Mouse (Mus musculus): ENCODE measurements around the gene Snx30.

Gene Snx30

DNA sequence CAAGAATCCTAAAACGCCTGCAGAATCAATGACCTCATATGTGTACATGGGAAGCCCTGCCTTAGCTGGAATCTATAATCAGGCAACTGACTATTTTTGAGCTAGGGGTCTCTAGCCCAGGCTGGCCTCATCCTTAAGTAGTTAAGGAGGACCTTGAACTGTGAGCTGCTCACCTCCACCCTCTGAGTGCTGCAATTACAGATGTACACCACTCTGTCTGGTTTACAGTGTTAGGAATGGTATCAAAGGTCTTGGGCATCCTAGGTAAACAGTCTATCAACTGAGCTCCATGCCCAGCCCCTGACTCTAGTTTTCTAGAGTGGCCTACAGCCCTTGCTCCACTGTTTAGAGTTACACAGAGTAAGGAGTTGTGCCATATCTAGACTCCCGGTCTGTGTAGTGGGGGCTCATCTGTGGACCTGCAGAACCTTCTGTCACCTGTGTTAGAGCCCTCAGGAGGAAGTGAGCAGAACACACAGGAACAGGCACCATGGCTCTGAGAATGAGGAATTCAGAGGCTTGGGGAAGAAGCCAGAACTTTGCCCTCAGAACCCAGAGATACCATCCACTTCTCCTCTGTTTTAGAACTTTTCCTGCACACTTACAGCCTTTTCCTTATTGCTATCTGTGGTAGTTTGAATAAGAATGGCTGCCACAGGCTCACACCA is 9.7 kb upstream of the Snx30 start:
- no peak for DNase-seq

DNA sequence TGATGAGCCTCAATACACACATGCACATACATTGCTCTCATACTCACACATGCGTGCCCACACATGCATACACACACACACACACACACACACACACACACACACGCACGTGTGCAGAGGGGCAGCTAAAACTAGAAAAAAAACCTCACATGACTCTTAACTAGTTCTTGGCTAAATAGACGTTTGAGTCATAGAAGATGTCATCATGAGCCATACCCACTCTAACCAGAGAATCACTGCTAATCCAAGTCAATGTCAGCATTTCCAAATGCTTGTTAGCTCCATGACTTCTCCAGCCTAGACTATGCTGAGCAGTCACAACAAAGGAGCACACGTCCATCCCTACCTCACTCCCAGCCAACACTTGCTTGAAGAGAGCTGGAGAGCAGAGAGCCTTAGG is 5.5 kb upstream of the Snx30 start:
- DNase-seq = no peak

DNA sequence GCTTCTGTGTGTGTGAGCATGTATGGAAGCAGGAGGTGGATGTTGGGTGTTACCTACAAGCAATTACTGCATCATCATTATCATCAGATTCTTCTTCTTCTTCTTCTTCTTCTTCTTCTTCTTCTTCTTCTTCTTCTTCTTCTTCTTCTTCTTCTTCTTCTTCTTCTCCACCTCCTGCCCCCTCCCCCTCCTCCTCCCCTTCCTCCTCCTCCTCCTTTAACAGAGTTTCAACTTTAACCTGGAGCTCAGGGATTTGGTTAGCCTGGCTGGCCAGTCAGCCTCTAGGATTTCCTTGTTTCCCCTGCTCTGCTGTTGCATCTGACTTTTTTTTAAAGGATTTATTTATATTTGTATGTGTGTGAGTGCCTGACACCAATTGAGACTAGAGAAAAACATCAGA is 4.2 kb upstream of the Snx30 start, which contains the start of gene Inip:
Gene Inip, minus strand, starts transcription at position 101 of the 400 bp plus-strand sequence.
- DNase-seq = no peak

DNA sequence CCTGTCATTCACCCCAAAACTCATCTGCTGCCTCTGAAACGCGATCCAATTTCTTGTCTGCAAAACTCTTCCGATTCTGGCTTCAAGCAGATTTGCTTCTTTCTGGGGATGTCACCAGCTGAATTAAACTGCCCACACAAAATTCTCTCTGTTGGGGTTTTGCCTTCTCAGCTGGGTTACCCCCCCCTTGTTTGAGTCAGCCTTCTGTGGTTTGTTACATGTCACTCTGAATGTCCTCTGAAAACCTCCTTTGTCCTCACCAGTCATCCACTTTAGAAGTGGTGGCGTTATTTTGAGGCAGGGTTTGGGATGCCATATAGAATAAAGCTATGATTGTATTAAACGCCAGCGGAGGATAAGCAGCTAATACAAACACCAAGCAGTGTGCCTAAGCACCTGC is 3.5 kb upstream of the Snx30 start:
- no peak for DNase-seq

DNA sequence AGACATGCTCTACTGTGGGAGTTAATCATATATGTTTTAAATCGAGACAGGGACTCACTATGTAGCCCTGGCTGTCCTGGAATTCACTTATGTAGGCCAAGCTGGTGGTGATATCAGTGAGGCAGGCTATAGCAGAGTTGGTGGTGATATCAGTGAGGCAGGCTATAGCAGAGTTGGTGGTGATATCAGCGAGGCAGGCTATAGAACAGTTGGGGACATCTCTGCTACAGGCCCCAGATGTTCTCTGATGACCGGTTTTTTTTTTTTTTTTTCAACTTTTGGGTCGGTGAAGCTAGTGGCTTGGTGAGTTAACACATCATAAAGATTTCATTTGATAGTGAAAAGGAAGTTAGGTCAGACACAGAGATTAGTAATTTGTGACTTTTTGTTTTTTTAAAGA is 2.8 kb upstream of the Snx30 start:
- DNase-seq = no peak

DNA sequence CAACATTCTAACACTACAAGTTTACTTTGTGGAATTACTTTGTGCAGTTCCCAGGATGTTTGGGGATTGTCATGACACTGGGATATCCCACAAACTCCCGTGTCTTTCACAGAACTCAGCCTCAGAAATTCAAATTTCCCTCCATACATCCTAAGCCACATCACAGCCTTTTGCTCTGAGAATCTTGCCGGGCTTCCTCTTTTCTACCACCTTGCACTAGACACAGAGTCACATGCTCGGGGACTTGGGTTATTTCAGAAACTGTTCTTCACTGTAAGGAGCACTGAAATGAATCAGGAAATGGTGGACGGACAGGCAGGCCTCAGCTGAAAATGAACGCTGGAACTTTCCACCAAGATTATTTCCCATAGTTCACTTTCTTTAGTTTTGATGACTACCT is 2.3 kb upstream of the Snx30 start:
- no peak for DNase-seq

DNA sequence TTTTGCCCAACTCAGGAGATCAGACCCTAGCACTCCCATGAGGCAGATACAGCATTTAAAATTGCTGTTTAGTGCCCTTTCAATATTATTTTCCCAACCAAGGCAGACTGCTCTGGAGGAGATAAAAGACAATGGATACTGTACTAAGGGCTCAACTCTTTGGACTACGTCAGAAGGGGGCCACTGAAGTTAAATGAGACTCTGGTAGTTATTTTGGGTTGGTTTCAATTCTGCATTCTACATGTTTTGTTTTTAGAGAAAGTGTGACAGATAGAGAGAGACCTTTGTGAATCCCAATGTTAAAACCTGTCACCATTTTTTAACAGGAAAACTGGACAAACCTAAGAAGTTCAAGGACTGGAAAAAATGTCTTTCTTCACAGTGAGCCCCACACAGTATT is 886 bp upstream of the Snx30 start:
- DNase-seq = no peak

DNA sequence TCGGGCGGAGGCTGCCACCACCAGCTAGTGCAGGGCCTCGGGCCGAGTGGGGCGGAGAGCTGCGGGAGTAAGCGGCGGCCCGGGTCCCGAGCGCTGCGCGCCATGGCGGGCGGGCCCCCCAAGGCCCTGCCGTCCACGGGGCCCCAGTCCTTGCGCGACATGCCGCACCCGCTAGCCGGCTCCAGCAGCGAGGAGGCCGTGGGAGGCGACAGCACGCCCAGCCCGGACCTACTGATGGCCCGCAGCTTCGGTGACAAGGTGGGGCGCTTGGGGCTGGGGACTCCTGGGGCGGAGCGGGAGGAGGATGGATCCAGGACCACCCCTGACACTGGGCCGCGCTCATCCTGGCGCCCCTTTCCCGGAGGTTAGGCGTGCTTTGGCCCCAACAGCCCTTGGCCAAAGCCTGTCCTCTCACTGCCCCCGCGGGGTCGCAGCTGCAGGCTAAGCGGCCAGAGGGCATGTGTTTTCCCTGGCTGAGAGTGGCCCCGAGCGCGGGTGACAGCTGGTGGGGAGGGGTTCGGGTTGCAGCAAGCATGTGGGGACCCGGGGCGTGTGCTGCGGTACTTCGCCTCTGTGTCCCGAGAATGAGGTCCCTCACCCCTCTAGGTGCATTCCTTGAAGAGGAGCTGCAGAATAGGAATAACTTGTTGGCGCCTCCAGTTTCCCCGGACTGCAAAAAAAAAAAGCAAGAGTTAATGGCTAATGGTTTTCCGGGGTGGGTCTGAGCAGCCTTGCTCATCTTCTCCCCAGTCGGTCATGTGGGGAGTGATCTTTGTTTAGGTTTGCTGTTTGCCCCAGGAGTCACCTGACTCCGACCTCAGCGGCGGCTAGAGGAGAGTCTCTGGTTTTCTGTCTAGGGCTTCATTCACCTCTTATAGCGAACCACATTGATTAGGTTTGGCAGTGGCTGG is 583 bp downstream of the Snx30 start:
- no peak for DNase-seq

DNA sequence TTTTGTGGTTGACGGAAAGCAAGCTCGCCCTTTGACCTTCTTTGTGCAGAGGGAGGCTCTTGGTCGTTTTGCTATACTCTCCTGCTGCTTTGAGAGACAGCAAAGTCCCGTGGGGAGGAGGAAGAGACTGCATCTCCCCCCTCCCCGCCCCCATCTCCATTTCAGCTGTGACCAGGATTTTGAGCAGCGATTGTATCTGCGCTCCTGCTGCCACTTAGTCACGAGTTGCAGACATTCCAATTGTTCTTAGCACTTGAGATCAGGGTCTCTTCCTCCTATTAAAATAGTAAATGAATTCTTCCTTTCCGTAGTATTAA is 1.2 kb downstream of the Snx30 start:
- DNase-seq = no peak

DNA sequence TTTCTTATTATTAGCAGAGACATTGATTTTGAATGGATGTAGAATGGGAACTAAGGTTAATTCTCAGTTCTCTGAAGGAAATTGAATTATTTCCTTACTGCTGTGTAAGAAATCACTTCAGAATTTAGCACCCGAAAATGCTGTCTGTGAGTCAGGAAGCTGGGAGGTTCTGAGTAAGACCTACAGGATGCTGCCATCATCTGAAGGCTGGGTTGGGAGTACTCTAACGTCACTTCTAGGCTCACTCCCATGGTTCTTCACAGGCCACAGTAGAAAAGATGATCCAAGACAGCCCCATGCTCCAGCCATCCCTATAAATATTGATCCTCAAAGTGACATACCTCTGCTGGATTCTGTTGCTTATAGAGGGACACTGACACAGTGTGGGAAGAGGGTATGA is 1.9 kb downstream of the Snx30 start:
- DNase-seq = no peak

DNA sequence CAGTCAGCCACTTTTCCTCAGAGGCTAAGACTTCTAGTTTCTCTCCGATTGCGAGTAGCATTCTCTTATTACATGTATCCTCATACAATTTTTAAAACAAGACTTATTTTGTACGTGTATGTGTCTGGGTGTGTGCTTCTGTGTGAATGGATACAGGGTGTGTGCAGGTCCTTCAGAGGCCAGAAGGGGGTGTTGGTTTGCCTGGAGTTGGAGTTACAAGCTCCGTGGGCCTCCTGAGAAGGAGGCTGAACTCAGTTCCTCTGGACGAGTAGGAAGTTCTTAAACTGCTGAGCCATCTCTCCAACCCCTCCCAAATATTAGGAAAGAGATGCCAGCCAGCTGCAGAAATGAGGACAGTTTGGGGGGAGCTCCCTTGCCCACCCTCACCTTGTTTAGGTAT is 2.8 kb downstream of the Snx30 start:
- no peak for DNase-seq

DNA sequence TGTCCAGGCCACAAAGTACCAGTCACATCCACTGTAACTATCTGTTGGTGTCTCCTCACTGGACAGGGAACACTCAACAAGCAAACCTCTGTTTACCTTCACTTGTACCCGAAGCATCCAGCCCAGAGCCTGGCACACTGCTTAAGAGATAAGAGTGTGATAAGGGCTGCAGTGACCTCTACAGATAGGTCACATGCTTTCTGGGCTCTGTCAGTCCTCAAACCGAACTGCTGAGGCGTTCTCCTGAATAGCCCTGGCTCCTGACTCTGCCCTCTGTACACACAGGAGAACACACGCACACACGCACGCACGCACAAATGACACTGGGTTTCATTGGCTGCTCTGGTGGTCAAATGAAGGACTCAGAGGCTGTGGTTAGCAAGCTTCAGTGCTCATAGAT is 8.5 kb downstream of the Snx30 start:
- DNase-seq = no peak

DNA sequence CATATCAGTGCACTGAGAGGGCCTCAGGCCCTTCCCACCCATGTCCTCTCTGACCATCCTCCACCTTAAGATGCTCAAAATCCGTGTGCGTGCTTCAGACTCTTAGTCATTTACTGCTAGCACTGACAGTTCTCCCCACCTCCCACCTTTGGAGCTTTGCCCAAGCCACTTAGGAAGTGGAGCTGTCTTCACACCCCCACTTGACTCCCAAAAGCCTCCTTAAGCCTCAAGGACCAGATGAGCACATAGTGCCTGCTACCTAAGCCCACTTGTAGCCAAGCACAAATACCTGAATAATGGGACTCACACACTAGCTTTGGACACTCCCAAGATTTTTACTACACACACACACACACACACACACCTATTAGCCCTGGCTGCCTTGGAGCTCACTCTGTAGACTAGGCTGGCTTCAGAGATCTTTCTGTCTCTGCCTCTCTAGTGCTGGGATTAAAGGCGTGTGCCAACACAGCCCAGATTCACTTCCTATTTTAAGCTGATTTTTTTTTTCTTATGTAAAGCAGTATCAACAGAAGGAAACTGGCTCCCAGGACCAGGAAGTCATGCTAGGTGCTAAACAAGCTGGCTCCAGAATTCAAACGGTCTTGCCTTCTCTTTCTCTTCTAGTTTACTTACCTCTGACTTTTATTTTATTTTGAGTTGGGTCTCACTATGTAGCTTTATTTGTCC is 9.6 kb downstream of the Snx30 start:
- DNase-seq = no peak

DNA sequence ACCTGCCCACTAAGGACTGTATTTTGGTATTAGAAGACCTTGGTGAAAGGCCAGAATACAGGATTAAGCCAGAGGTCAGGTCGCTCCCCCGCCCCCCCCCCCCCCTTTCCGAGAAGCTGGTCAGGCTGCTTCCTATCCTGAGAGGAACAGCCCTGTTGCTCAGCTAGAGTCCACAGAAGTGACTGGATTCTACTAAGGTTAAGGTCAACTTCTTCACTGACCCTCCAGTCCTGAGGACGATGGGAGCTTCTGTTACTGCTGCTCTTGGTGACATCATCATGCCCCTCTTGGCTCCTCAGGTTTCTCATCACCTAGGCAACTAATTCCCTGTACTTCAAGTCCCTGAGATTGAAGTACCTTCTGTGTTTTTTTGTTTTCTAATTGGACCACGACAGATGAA is 10.4 kb downstream of the Snx30 start:
- no peak for DNase-seq

DNA sequence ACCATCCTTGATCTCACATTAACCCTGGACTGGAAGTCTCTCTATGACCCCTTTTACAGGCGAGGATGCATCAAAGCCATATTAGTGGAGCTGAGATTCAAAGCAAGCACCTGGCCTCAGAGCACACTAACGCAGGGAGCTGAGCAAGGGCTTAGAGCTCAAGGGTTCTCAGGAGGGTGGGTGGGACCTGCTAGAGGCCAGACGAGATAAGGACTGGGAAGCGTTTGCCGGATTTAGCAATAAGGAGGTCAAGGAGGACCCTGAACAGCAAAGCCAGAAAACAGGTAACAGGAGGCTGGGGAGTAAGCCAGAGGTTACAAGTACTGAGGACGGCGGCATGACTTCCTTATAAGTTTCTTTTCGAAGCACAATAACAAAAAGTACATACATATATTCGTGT is 10.8 kb downstream of the Snx30 start:
- no peak for DNase-seq

DNA sequence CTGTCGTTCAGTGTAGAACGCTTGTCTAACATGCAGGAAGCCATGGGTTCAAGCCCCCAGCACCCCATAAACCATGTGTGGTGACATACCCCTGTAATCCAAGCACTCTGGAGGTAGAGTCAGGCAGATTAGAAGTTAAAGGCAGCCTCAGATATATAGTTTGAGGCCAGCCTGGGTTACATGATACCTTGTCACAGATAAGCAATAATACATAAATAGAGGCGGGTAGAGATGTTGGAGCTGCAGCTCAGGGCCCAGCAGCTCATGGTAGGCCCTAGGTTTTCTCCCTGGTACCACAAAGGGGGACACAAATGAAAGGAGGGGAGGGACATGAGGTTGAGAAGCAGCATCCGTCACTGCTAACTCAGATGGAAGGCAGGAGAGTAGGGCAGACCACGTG is 12.2 kb downstream of the Snx30 start:
- no peak for DNase-seq

DNA sequence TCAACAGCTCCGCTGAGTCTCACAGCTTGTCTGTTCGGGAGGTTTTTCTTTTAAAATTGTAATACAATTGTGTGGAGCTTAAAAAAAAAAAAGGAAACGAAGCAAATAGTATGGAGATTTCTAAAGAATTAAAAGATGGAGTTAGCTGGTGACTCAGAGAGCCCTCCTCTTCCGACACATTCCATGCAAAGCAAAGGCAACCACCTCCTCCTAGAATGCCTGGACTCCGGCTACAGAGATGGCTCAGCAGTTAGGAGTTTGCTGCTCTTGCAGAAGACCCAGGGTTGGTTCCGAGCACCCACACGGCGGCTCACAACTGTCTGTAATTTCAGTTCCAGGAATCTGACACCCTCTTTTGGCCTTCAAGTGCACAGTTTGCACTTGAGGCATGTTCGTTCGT is 12.9 kb downstream of the Snx30 start:
- no peak for DNase-seq

DNA sequence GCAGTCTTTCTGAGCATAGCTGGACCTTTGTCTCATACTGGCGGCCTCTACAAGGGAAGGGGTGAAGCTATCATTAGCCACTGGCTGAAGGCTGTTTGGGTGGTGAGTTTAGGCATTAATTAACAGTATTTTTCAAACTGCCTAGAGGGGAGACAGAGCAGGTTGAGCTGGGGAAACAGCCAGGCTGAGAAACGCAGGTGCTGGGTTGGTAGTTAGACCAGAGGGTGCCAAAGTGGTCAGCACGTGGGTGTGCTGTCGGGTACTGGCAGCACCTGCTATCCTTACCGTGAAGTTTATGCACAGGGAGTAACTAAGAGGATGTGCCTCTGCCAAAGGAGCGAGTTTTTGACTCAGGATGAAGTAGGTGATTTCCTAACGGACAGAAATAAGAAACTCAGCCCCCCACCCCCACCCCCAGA is 13.4 kb downstream of the Snx30 start:
- DNase-seq = no peak

DNA sequence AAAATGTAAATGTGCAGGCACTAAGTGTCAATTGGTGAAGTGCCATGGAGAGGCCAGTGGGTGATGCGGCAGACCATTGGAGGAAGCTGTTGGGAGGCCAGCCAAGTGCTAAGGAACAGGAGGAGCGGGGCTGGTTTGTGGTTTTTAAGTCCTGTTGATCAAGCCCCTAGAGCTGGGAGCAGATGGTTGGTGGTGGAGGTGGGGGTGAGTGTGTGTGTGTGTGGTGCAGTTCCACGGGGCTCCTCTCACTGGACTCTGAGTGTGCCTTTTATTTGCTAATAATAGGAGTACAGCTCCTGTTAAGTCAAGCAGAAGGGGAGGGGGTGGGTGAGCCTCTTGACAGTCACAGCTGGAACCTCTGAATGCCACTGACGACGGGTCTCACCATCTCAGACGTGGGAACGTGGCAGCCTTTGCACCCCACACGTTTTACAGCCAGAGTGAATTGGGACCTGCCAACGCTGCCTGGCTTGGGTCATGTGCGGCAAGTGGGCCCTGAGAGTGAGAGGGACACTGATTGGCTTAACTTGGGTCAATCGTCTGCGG is 13.9 kb downstream of the Snx30 start:
- DNase-seq = no peak

DNA sequence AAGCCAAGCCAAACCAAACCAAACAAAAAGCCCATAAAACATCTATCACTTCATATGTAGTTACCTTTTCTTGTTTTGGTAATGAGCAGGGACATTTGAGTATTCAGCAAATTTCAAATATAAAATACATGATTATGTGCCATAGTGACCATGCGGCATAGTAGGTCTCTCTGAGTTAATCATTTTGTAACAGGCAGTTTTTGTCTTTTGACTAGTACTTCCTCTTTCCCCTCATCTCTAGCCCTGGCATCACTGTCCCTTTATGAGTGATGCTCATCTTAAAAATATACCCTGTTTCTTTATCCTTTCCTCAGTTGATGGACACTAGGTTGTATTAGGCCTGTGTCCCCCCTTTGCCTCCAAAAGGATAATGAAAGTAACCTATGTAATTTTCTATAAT is 15.9 kb downstream of the Snx30 start:
- no peak for DNase-seq

DNA sequence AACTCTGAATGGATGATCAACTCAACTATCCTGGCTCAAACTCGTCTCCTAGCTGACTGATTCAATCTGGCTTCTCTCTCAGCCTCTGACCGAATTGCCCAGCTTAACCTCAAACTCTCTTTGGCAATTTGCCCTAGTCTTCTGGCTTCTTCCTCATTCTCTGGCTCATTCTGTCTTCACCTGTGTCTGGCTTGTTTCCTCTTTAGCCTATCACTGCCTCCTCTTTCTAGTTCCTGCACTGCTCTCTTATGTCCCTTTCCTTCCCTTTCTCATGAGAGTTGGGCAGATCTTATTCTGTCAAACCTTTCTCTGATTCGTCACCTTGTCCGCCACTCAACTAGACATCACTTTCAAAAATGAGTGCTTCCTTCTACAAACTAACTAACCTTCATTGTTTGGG is 16.5 kb downstream of the Snx30 start:
- DNase-seq = no peak

DNA sequence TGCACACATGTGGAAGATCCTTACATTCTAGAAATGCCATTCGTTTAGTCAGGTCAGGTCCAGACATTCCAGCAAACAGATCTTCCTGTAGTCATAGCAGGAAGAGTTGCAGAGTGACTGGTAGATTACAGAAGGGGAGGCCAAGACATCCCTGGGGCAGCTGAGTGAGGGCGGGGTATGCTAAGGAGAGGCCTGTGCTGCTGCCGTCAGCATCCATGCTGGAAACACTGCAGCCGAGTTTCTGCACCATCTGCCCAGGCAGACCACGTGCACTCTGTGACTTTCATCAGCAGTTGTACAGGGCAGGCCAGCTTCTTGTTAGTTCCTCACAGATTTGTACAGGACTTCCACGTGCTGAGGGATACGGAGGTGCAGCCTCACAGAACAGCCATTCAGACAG is 17.8 kb downstream of the Snx30 start:
- peak; percentile 43 for DNase-seq

DNA sequence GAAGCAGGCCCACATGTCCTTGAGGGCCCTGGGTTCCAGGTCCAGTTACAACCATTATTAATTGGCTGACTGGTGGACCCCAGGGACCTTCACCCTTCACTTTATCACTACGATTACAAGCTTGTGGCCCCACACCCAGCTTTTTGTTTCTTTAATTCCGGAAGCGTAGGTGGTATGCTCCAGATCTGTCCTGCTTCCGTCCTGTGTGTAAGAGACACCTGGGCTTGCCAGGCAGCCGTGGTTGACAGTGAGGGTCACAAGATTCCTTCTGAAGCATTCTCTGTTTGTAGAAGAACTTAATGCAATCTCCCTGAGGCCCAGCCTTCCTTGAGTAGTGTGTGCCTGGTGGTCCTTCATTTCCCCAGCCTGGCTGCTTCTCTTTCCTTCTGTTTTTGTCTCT is 19.2 kb downstream of the Snx30 start:
- no peak for DNase-seq

DNA sequence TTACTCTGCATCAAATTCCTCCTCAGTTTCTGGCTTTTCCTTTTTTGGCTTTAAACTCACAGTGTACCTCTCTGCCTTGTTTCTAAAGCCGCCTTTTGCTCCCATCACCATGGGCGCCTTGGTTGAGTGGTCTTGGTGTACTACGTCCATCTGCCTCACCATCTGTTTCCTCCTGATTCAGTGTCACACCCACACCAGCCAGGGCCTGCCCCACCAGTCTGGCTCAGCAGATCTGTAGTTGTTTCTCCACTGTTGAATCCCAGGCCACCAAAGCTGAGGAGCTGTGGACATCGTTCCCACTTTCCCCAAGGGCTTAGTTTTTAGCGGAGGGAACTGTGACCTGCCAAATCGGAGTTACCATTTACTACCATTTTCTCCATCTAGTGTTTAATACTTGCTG is 20.0 kb downstream of the Snx30 start:
- no peak for DNase-seq
